Mouse (Mus musculus) liver, adult 2 months (tissue): ENCODE data around the gene Ttc39a.

Experiments
- CTCF ChIP-seq: fragments of 200-500 bp; IDR thresholded peaks from 2 replicates; pipeline ENCODE4 v1.5.1; 2011; ENCODE audit warnings: low read depth, low read length, control low read depth
- POLR2A ChIP-seq: fragments of 200-500 bp; IDR thresholded peaks from 2 replicates; pipeline ENCODE4 v1.6.1; 2011; ENCODE audit warnings: low read length, control low read depth; ENCODE audit not compliant: insufficient read depth; ENCODE audit errors: extremely low read depth

DNA sequence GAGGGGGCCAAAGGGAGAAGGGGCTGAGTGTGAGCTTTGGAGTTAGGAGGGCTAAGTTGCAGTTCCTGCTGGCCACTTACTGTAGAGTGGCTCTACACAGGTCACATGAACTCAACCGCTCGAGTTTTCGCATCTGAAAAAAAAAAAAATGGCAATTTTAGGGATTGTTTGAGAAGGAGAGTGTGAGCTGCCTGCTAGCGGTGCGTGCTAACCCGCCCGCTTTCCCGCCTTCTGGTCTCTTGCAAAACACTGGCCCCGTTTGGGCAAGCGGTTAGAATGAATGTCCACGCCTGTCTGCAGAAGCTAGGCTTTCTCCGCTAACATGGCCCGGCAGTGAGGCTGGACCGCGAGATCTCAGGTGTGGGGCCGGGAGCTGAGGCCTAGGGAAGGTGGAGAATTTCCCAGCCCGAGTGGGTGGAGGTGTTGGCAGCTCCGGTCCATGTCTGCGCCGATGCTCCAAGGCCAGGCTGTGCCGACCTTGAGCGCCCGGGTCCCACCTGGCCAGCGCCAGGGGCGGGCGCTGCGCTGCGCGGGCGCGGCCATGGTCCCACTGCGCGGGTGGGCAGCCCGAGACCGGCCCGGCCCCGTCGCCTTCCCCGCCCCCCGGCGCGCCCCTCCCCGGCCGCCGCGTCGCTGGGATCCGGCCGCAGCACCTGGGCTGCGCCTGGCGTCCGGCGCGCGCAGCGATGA, at the start of gene Ttc39a:
- TF ChIP-seq CTCF (no peak), POLR2A (no peak)
